Mouse (Mus musculus) ES-E14 (cell line): ENCODE measurements around the gene Crybb1. TPM values are rescaled to one million over a fixed set of nuclear protein-coding genes. Genes with fewer than 3 reads are reported as not detected.

ENCODE experiments used
- DNase-seq: peaks from one replicate; pipeline ENCODE4 v3.0.0-alpha.2; 2013; ENCODE audit warnings: low read depth, low spot score
- H3K27ac ChIP-seq: 2 replicates; pipeline ENCODE4 v1.5.1; 2012; ENCODE audit warnings: low read depth, mild to moderate bottlenecking, low read length, moderate library complexity, mixed read lengths; ENCODE audit not compliant: poor library complexity, insufficient read depth, severe bottlenecking
- H3K36me3 ChIP-seq: 2 replicates; pipeline ENCODE4 v1.6.1; 2012; ENCODE audit warnings: mild to moderate bottlenecking, low read length, moderate library complexity, mixed read lengths; ENCODE audit not compliant: control insufficient read depth, poor library complexity, insufficient read depth, severe bottlenecking
- H3K4me1 ChIP-seq, 2 experiments: fragments of 150-350 bp in 1 of 2; sonication (generic) in 1 of 2; 2 replicates each; pipeline ENCODE4 v1.6.1; 2012; ENCODE audit warnings: low read length in 2 of 2, mild to moderate bottlenecking in 1 of 2, mixed read lengths in 1 of 2; ENCODE audit not compliant: control insufficient read depth in 2 of 2, insufficient read depth in 2 of 2, poor library complexity in 1 of 2
- H3K4me3 ChIP-seq, 2 experiments: fragments of 150-350 bp in 1 of 2; sonication (generic) in 1 of 2; 2 replicates each; pipeline ENCODE4 v1.5.1; 2012; ENCODE audit warnings: low read length in 2 of 2, low read depth in 1 of 2, mild to moderate bottlenecking in 1 of 2, mixed read lengths in 1 of 2; ENCODE audit not compliant: insufficient read depth in 1 of 2, poor library complexity in 1 of 2, severe bottlenecking in 1 of 2
- H3K9ac ChIP-seq: 2 replicates; pipeline ENCODE4 v1.6.1; 2012; ENCODE audit warnings: low read depth, mild to moderate bottlenecking, low read length, mixed read lengths; ENCODE audit not compliant: poor library complexity, insufficient read depth, severe bottlenecking
- H3K9me3 ChIP-seq: fragments of 150-350 bp; sonication (generic); 2 replicates; pipeline ENCODE4 v1.6.1; 2012; ENCODE audit warnings: low read depth, mild to moderate bottlenecking, low read length; ENCODE audit not compliant: control insufficient read depth, insufficient read depth
- CHD2 ChIP-seq: IDR thresholded peaks from 2 replicates; pipeline ENCODE4 v1.6.1; 2014; ENCODE audit warnings: mild to moderate bottlenecking, low read depth, low read length, inconsistent platforms
- HCFC1 ChIP-seq: IDR thresholded peaks from 2 replicates; pipeline ENCODE4 v1.6.1; 2012; ENCODE audit warnings: low read length, inconsistent platforms, borderline replicate concordance; ENCODE audit not compliant: insufficient read depth
- MAFK ChIP-seq: IDR thresholded peaks from 2 replicates; pipeline ENCODE4 v1.6.1; 2014; ENCODE audit warnings: mild to moderate bottlenecking, low read depth, low read length, inconsistent platforms; ENCODE audit not compliant: insufficient read depth
- ZC3H11A ChIP-seq: IDR thresholded peaks from 2 replicates; pipeline ENCODE4 v1.6.1; 2012; ENCODE audit warnings: low read depth, mild to moderate bottlenecking, inconsistent platforms, low read length, borderline replicate concordance
- ZNF384 ChIP-seq: IDR thresholded peaks from 2 replicates; pipeline ENCODE4 v1.6.1; 2012; ENCODE audit warnings: low read depth, low read length, inconsistent platforms
- in situ Hi-C, 2 experiments: fragments of 600-800 bp; cut with MboI; formaldehyde crosslinking; loops; one replicate each; pipeline ENCODE4 v1.15.1; 2025; ENCODE audit warnings: low sequenced_read_pairs in 2 of 2, inconsistent platforms in 1 of 2; ENCODE audit not compliant: unreplicated experiment in 2 of 2
- total RNA-seq: library from RNA; depleted of rRNA; stranded (reverse); fragments of 300-350 nt; gene quantifications from 2 replicates; pipeline ENCODE4 v1.2.3, GENCODE M21; 2012

Crybb1 gene
- total RNA-seq, 1 experiment, result not detected

- Histone ChIP-seq H3K36me3 (no peaks in the 10 kb centered on the region), H3K27ac (no peak overlapping the region), H3K4me3 (no peak overlapping the region), H3K9ac (no peak overlapping the region), H3K9me3 (no peaks in the 10 kb centered on the region), H3K4me1 (peaks cover 2 to 4% of the 10 kb centered on the region in 2 experiments)
- in situ Hi-C loops, result no loop called here
- DNase-seq, result no peak
- TF ChIP-seq HCFC1, result no peak
- TF ChIP-seq CHD2, result no peak
- no peak for TF ChIP-seq ZNF384
- TF ChIP-seq ZC3H11A, result no peak
- no peak for TF ChIP-seq MAFK
These were observed 18.3 kb downstream of the Crybb1 start for GRCm38 (mm10) chr5:112273746-112274463.

DNA sequence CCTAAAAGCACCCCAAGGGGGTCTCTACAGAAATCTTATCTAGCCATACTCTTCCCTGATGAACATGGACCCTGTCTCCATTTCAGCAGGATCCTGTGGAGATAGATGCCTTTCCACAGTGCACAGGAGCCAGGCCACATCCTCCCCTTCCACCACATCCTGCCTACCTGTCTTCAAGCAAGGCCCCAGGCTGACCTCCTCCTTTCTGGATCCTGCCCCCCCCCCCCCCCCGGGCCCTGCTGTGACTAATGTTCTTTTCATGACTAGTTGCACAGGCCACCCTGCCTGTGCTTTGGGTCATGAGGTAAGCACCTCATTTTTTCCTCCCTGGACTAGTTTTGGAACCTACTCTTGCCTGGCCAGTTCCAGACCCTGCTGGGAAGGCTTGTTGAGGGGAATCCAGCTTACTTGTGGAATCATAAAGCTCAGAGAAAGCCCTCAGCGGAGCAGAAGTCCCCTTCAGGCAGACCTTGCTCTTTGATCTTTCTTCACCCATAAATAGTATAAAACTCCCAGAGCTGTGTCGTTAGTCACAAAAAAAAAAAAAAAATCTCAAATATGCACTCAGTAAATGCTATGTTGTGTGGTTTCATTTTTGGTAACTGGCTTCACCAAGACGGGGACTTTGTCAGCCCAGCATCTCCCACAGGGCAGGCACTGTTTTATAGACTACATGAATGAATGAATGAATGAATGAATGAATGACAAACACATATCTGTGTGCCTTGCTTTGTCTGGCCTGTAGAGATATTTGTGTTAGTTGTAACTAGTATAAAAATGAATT is 19.6 kb downstream of the Crybb1 start:
- H3K9me3 ChIP-seq, result no peaks in the 10 kb centered on the region
- no peak overlapping the region for H3K9ac ChIP-seq
- in situ Hi-C loops, result no loop called here
- TF ChIP-seq MAFK (no peak), CHD2 (no peak), ZNF384 (no peak), HCFC1 (no peak), ZC3H11A (no peak)
- no peak overlapping the region for H3K4me3 ChIP-seq
- no peak for DNase-seq
- peaks cover 4 to 9% of the 10 kb centered on the region in 2 experiments for H3K4me1 ChIP-seq
- H3K27ac ChIP-seq, result no peak overlapping the region
- no peaks in the 10 kb centered on the region for H3K36me3 ChIP-seq

DNA sequence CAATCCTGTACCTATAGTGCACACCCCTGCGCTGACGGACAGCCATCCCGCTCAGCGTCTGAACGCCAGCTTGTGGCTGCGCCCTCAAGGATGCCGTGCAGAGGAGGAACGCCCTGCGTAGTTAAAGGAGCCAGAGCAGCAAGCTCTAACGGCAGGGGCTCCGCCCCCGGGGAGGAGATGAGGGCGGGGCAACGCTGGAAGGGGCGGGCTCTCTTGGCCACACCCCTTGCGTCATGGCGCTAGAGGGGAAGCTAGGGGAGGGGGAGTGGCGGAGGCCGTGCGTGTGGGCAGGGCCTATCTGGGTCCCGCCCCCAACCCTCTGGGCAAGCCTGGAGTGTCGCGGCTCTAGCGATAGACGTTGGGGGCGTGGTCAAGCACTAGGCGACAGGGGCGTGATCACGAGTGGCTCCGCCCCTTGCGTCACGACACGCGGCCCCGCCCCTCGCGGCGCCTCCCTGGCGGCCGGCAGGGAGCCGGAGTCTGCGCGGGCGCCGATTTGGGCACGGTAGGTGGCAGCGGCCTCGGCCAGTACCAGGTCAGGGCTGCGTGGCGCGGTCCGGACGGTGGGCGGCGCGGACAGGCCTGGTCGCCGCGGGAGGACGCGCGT is 20.8 kb downstream of the Crybb1 start, which contains the start of gene Tpst2:
TSS of gene Tpst2 (plus strand) at position 425 of the 607 bp plus-strand sequence.
- Histone ChIP-seq H3K9me3 (no peaks in the 10 kb centered on the region), H3K27ac (peak within 1 kb of the TSS; percentile 37), H3K36me3 (no peaks in the 10 kb centered on the region), H3K4me1 (peaks cover 8 to 14% of the 10 kb centered on the region in 2 experiments), H3K9ac (peak within 1 kb of the TSS; percentile 92), H3K4me3 (peak within 1 kb of the TSS; percentile 83 to 92)
- in situ Hi-C loops, result no loop called here
- TF ChIP-seq CHD2, result no peak
- no peak for TF ChIP-seq ZNF384
- no peak for TF ChIP-seq HCFC1
- no peak for TF ChIP-seq ZC3H11A
- TF ChIP-seq MAFK, result no peak
- peak; percentile 96 for DNase-seq

DNA sequence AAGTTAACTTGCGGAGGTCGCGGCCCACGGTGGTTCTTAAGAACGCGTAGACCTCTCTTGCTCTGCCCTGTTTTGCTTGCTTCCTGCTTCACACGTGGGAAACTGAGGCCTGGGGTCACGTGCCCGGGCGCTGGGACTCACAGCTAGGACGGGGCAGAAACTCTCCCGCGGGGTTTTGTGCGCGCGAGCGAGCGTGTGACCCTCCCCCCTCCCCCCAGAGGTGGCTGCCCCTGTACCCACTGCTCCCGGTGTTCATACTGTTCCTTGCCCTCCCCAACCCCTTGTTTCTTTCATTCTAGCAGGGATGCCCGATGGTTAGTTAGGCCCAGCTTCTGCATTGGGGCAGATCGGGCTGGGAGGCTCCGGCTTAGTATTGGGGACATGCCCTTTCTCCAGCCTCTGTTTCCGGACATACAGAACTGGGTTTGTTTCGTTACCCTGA is 21.3 kb downstream of the Crybb1 start:
- Histone ChIP-seq H3K4me1 (peaks cover 11 to 17% of the 10 kb centered on the region in 2 experiments), H3K27ac (peak overlapping the region; percentile 37), H3K36me3 (no peaks in the 10 kb centered on the region), H3K9ac (peak overlapping the region; percentile 92), H3K4me3 (peak overlapping the region; percentile 70 to 92), H3K9me3 (no peaks in the 10 kb centered on the region)
- TF ChIP-seq CHD2 (peak; percentile 29; the same call in 1 of the 2 replicates), ZC3H11A (no peak), HCFC1 (no peak), ZNF384 (no peak), MAFK (no peak)
- in situ Hi-C loops, result no loop called here
- DNase-seq, result no peak
